Mouse (Mus musculus) lung, adult 18-20 months (tissue): ENCODE data around the gene Tmem170b.

ENCODE experiments used
- DNase-seq, 2 experiments: peaks; one replicate each; pipeline ENCODE4 v3.0.0; 2022; ENCODE audit warnings: mixed read lengths in 2 of 2

Tmem170b gene

GRCm38 (mm10) chr13:41614982-41615381 lies 9.3 kb downstream of the Tmem170b start:
- no peak for DNase-seq

GRCm38 (mm10) chr13:41619470-41619869 lies 13.8 kb downstream of the Tmem170b start:
- DNase-seq: no peak

- no peak for DNase-seq
Measured at GRCm38 (mm10) chr13:41620132-41620531, 14.4 kb downstream of the Tmem170b start.

GRCm38 (mm10) chr13:41624123-41624522 lies 18.4 kb downstream of the Tmem170b start:
- no peak for DNase-seq

GRCm38 (mm10) chr13:41625248-41625647 lies 19.5 kb downstream of the Tmem170b start:
- no peak for DNase-seq

- no peak for DNase-seq
Measured at GRCm38 (mm10) chr13:41627277-41627916, 21.7 kb downstream of the Tmem170b start.

GRCm38 (mm10) chr13:41634401-41634818 lies 28.7 kb downstream of the Tmem170b start:
- DNase-seq: peak; percentile 76 to 77

GRCm38 (mm10) chr13:41638083-41638482 lies 32.4 kb downstream of the Tmem170b start:
- DNase-seq: no peak

GRCm38 (mm10) chr13:41642851-41643250 lies 37.1 kb downstream of the Tmem170b start:
- DNase-seq: peak; percentile 46 to 65

GRCm38 (mm10) chr13:41643798-41644197 lies 38.1 kb downstream of the Tmem170b start:
- DNase-seq: peak; percentile 30 to 36

- no peak for DNase-seq
Measured at GRCm38 (mm10) chr13:41644591-41645482, 39.1 kb downstream of the Tmem170b start.

GRCm38 (mm10) chr13:41645483-41645859 lies 39.8 kb downstream of the Tmem170b start:
- DNase-seq: no peak

GRCm38 (mm10) chr13:41647976-41648375 lies 42.3 kb downstream of the Tmem170b start:
- DNase-seq: no peak

- DNase-seq: no peak
Measured at GRCm38 (mm10) chr13:41650665-41651064, 45.0 kb downstream of the Tmem170b start.

GRCm38 (mm10) chr13:41653791-41654190 lies 48.1 kb downstream of the Tmem170b start:
- no peak for DNase-seq

GRCm38 (mm10) chr13:41655576-41656090 lies 49.9 kb downstream of the Tmem170b start:
- no peak for DNase-seq

- peak in 1 of 2 experiments; percentile 23 for DNase-seq
Measured at GRCm38 (mm10) chr13:41660052-41660793, 54.5 kb downstream of the Tmem170b start.

- no peak for DNase-seq
Measured at GRCm38 (mm10) chr13:41661116-41661515, 55.4 kb downstream of the Tmem170b start.

- peak; percentile 84 to 90 for DNase-seq
Measured at GRCm38 (mm10) chr13:41662401-41663070, 56.8 kb downstream of the Tmem170b start.

GRCm38 (mm10) chr13:41663501-41664195 lies 57.9 kb downstream of the Tmem170b start:
- peak in 1 of 2 experiments; percentile 7 for DNase-seq

- DNase-seq: no peak
Measured at GRCm38 (mm10) chr13:41669951-41670350, 64.2 kb downstream of the Tmem170b start.
